Mouse (Mus musculus) frontal cortex, postnatal 36 days (tissue): ENCODE data around the gene Cntnap1.
"Not testable (repeated sequence)": the region's sequence is repeated elsewhere in the genome, so short reads cannot be mapped to it uniquely, and the experiment has no call there.

ENCODE experiments used
- DNase-seq, 2 experiments: peaks; one replicate each; pipeline ENCODE4 v3.0.0; 2022; ENCODE audit warnings: low spot score in 2 of 2

Gene Cntnap1

DNA sequence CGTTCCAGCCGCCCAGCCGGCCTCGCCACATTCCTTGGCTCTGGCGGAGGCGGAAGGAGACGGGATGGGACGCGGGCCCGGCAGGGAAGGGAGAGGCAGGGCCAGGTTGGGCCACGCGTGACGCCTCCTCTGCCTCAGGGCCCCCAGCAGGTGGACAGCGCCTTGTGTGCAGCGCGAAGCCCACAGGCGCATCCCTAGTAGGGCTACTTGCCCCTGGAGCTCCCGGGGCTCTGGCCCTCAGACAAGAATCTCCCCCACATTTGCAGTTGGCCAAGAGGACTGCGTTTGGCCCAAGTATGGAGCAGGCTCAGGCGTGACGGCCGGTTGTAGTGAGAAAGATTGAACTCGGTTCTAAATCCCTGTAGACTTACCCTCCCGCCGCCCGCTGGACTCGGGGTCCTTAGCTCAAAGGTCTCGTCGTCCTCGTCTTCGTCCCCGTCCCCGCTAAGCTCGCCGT lies at the start of gene Cntnap1:
Gene Cntnap1, plus strand, starts transcription at position 170 of the 457 bp plus-strand sequence.
- DNase-seq: no peak

DNA sequence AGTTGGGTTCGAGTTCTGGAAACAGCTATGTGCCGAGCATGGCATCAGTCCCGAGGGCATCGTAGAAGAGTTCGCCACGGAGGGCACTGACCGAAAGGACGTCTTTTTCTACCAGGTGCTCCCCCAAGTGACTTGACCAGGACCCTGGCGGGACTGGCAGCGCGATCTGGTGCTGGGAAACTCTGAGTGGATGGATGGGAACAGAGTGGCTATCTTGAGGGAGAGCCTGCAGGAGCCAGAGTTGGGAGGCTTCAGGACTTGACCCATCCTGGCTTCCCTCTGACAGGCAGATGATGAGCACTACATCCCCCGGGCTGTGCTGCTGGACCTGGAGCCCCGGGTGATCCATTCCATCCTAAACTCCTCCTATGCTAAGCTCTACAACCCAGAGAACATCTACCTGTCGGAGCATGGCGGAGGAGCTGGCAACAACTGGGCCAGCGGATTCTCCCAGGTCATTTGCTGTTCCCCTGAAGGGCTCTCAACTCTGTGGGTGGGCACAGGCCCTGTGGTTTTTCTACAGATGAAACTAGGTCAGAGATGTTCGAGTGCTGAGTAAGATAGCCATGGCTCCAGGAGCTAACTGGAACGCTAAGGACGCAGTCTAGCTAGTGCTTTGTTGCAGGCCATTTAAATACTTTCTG lies 49.7 kb upstream of the Cntnap1 start:
- no peak for DNase-seq

DNA sequence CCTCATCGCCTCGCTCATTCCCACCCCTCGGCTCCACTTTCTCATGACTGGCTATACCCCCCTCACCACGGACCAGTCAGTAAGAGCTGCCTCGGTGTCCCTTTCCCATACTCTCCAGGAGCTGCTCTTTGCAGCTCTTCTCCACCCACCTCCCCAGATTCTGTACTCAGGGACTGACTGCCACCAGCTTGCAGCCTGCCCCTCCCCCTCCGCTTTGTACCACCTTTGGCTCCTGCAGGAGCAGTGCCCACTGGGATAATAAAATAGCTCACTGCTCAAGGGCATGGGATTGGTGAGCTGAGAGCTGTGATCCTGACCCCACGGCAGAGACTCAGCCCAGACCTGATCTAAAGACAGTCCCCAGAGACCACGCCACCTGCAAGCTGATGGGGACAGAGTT lies 45.8 kb upstream of the Cntnap1 start:
- not testable (repeated sequence) for DNase-seq

DNA sequence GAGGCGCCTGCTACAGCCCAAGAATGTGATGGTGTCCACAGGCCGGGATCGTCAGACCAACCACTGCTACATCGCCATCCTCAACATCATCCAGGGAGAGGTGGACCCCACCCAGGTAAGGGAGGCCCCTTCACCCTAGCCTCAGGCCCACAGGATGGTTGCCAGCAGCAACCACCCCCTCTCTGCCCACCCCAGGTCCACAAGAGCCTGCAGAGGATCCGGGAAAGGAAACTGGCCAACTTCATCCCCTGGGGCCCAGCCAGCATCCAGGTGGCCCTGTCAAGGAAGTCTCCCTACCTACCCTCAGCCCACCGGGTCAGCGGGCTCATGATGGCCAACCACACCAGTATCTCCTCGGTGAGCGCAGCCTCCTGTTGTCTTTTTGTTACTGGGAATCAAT lies 45.3 kb upstream of the Cntnap1 start:
- DNase-seq: not testable (repeated sequence)

GRCm38 (mm10) chr11:101127075-101127474 lies 43.2 kb upstream of the Cntnap1 start:
- no peak for DNase-seq

DNA sequence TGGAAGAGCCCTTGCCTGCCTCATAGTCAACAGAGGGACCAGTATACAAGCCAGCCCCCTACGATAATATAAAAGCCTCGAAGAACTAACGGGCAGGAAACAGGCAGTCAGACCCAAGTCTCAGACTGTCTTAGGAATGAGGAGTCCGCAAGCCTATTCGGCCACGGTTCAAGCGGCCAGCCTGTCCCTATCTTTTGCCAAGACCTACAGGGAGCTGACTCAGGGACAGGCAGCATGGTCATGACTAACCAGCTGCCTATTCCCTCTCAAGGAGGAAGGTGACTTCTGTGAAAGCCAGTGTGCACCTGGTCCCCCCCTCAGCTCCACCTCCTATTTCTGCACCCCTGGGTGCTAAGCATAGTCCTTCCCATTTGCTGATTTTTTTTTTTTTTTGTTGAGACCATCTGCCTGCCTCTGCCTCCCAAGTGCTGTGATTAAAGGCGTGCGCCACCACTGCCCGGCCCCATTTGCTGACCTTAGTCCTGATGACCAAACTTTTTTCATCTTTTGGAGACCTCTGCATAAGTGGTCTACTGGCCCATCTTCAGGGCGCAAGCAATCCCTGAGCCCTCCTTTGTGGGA lies 41.2 kb upstream of the Cntnap1 start:
- no peak for DNase-seq

GRCm38 (mm10) chr11:101130056-101130756 lies 40.1 kb upstream of the Cntnap1 start:
- DNase-seq: no peak

GRCm38 (mm10) chr11:101131187-101131586 lies 39.1 kb upstream of the Cntnap1 start:
- no peak for DNase-seq

DNA sequence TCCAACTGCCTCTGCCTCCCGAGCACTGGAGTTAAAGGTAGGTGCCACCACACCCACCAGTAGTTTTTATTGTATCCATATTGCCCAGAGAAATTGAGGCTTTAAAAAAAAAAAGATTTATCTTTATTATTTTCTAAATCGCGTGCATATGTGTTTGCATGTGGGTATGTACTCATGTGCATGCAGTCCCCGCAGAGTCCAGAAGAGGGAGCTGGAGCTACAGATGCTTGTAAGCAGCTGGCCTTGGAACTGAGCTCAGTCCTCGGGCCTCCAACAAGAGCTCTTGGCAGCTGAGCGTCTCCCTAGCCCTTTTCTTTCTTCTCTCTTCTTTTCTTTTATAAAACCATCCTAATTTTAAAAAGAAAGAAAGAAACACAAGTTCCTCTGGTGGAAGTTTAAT lies 38.6 kb upstream of the Cntnap1 start:
- no peak for DNase-seq

GRCm38 (mm10) chr11:101133037-101133436 lies 37.3 kb upstream of the Cntnap1 start:
- DNase-seq: no peak

- no peak for DNase-seq
These were observed 36.0 kb upstream of the Cntnap1 start for GRCm38 (mm10) chr11:101134217-101134865.

DNA sequence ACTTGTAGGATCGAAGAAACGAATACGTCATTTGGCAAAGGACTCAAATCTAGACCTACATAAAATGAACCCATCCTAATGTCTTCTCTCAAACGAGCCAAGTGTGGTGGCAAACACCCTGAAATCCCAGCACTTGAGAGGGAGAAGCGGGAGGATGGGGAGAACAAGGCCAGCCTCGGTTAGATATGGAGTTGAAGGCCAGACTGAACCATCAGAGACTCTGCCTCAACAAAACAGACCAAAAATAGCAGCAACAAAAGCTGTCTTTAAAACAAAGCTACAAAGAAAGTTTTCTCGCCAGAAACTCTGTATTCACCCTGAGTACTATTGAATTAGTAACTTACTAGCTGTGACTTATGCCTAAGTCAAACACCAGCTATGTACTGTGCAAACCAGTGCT lies 33.3 kb upstream of the Cntnap1 start:
- DNase-seq: no peak

DNA sequence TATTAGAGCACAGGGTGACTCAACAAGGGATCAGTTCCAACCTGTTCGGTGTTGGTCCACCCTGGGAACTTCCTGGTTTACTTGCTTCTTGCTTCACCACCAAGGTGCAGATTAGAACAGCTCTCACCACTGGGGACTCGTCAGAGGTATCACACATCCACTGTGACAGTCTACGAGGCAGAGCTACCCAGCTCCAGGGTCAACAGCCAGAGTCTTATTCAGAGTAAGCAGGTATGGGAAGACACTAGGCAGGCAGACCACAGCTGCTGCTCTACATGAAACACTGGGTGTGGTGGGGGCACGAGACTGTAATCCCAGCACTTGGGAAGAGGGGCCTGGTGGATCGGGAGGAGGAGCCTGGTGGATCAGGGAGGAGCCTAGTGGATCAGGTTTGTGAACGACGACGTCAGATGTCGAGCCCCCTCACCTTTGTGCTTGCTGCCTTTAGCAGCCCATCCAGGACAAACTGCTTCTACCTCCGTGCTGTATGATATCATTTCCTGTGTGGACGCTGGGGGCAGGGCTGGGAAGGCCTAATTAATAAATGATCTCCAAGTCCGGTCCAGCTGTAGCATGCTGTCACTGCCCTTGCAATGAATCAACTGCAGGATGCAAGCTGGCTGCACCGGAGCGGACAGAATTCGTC lies 31.7 kb upstream of the Cntnap1 start:
- DNase-seq: no peak

DNA sequence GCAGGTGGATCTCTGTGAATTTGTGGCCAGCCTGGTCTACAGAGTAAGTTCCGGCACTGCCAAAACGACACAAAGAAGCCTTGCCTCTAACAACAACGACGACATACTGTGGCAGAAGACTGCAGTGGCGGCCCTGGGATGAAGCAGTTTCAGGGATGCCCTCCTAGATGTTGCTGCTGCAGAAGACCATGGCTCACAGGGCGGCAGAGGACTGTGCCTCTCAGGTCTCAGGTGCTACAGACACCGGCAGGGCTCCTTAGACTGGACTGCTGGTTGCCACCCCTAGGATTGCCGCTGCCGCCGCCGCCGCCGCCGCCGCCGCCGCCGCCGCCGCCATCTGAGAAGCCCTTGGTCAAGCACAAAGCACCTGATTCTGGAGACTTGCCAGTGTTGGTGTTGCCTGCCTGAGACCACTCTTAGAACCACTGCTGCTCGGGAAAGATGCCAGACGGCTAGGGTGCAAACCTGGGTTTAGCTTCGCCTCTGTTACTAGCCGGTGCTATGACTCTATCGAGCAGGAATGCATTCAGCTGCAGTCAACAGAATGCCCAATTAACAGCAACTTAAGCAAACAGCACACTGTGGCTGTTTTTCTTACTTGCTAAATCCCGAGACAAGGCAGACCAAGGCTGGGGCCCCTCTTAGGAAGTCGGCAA lies 30.0 kb upstream of the Cntnap1 start:
- no peak for DNase-seq

DNA sequence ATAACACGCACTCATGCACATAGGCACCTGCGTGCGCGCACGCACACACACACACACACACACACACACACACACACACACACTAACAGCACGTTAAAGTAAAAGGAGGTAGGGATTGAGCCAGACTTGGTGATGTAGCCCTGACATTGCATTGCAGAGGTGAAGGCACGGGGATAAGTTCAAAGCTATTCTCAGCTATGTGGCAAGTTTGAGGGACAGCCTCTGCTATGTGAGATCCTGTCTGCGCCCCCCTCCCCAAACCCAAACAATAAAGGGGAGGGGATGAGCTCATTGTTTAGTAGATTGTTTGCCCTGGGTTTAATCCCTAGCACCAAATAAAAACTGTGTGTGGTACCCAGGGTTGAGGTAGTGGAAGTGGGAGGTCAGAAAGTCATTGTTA lies 29.2 kb upstream of the Cntnap1 start:
- no peak for DNase-seq

DNA sequence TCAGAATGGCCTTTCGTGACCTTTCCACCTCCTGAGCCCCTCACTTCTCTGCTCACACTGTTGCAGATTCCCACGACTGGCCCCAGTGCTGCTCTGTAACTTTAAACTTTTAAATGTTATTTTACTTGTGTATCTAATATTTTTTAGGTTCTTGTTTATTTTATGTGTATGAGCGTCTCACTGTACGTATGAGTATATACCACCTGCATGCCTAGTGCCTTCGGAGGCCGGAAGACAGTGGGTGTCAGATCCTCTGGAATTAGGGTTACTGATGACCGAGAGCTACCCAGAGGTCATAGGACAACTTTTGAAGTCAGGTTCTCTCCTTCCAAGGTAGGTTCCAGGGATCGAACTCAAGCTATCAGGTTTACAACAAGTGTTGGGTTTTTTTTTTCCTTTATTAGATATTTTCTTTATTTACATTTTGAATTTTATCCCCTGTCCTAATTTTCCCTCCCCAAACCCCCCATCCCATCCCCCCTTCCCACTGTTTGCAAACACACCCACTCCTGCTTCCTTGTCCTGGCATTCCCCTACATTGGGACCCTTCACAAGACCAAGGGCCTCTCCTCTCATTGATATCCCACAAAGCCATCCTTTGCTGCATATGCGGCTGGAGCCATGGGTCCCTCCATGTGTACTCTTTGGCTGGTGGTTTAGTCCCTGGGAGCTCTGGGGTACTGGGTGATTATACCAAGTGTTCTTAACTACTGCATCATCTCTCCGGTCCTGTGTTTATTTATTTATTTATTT lies 27.9 kb upstream of the Cntnap1 start:
- no peak for DNase-seq

DNA sequence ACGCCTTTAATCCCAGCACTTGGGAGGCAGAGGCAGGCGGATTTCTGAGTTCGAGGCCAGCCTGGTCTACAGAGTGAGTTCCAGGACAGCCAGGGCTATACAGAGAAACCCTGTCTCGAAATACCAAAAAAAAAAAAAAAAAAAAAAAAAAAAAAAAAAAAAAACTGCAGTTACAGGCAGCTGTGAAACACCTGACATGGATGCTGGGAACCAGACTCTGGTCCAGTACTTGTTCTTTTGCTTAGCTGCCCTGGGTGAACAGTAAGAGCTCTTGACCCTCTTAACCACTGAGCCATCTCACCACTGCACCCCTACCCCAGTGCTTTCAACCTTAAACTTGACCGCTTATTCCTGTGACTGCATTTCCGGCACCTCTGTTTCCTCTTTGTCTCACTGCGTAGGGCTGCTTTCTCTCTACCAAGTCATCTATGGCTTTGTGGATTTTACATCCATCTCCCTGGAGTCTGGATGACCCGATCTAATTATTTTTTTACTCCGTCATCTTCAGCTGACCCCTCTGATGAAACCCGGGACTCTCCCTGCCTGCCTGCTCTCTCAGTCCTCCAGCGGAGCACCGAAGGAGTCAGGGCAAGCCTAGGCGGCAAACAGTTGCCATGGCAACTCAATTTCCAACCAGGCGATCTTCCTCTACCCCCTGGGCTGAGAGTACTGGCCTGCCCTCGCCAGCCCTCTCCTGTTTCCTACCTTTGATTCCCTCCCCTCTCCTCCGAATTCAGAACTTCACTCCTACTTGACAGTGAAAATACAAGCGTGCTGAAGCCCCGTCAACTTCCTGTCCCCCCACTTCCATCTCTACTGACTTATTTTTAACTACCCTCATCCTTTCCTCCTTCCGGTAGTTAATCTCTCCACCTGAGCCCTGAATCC lies 26.7 kb upstream of the Cntnap1 start:
- DNase-seq: peak in 1 of 2 experiments; percentile 62

GRCm38 (mm10) chr11:101146377-101146776 lies 23.9 kb upstream of the Cntnap1 start:
- no peak for DNase-seq

DNA sequence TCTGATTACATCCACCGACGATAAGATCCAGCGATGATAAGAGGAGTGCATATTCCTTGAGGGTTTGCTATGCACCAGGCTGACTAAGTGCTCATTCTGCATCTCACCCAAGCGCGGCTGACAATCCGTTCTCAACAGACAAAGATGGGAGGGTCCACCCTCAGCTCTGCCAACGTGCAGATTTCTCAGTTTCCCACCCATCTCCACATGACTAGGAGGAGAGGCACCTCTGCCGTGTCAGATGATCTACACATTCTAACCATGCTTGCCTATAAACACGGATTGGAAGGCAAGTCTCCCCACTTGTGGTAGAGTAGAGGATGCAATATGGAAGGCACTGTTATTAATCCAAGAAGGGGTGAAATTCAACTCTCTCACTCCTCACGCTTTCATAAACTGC lies 21.6 kb upstream of the Cntnap1 start:
- no peak for DNase-seq
